Mouse (Mus musculus): ENCODE results near the gene Gnaq.

The Gnaq gene

GRCm38 (mm10) chr19:16366465-16367063 lies 233.9 kb downstream of the Gnaq start:
- no peak for DNase-seq (ENCODE audit: low read depth, low spot score)

GRCm38 (mm10) chr19:16367218-16367617 lies 234.6 kb downstream of the Gnaq start:
- no peak for DNase-seq (ENCODE audit: low read depth, low spot score)

- DNase-seq (ENCODE audit: low read depth, low spot score), result no peak
Observed at GRCm38 (mm10) chr19:16371680-16372079, 239.0 kb downstream of the Gnaq start.

DNA sequence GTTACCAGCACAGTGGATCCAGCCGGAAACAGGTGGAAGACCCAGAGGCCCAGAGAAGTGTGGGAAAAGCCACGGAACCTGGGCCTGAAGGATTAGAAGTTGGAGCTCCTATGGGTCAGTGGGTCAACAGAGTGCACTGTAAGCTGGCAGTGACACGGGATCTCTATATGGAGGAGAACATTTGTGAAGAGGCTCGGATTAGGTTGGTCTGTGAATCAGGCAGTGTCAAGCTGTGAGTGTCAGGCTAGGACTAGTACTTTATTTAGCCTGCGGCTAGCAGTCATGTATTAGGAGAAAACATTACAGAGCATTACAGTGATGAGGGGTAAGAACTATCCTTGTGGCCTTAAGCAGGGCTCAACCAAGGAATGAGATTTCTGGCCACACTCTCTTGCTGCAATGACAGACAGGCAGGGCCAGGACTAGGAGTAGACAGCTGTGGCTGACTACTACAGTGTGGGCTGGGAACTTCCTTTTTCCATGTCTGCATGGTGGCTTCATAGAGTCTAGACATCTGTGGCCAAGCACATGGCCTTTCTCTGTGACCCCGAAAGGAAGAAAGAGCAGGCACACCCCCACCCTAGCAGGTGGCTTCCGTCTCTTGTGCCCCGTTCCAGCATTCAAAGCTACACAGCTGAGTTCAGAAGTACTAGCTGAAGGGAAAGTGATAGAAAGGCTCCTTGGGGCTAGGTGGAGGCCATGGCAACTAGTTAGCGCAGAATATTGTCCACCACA lies 240.3 kb downstream of the Gnaq start:
- DNase-seq (ENCODE audit: low read depth, low spot score), result no peak

DNA sequence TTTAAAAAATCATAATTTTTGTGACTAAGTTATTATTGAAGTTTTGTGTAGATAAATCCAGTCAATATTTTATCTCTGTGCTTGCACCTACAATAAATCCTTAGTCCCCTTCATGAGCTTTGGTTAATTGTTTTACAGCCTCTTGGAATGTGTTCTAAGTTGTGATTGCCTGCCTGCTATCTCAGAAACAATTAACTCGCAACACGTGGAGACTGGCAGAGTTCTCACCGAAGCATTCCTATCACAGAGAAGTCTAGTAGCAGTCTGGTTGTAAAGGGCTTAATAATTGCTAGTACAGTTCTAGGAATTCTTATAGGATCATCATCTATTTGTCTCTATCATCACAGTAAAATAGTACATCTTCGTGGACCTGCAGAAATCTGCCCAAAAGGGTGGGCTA lies 243.2 kb downstream of the Gnaq start:
- no peak for DNase-seq (ENCODE audit: low read depth, low spot score)

GRCm38 (mm10) chr19:16378565-16378964 lies 245.9 kb downstream of the Gnaq start:
- no peak for DNase-seq (ENCODE audit: low read depth, low spot score)

DNA sequence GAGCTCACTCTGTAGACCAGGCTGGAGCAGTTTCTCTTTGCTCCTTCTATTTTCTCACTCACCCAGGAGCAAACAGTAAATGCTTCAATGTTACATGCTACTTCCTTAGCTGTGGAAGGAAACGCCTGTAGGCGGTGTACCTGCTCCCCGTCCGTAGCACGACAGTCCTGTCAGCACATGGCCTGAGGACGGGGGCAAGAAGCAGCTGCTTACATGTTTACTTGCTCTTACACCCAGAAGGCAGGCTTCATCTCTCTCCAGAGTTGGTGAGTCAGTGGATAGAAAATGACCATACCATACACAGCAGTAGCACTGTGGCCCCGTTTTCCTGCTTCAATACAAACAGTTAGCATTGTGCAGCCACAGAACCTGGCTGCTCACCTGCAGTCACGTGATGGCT lies 247.1 kb downstream of the Gnaq start:
- DNase-seq (ENCODE audit: low read depth, low spot score), result no peak

DNA sequence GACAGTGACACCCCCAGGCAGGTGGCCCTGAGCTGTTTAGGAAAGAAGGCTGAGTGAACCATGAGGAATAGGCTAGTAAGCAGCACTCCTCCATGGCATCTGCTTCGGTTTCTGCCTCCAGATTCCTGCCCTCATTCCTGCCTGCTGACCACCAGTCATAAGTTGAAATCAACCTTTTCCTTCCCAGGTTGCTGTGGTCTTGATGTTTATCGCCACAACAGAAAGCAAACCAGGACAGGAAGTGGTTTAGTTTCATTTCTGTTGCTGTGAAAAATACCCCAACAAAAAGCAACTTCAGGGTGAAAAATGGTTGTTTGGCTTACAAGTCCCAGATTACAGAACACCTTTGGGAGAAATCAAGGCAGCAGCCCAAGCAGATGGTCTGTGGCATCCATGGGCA lies 249.8 kb downstream of the Gnaq start:
- no peak for DNase-seq (ENCODE audit: low read depth, low spot score)

DNA sequence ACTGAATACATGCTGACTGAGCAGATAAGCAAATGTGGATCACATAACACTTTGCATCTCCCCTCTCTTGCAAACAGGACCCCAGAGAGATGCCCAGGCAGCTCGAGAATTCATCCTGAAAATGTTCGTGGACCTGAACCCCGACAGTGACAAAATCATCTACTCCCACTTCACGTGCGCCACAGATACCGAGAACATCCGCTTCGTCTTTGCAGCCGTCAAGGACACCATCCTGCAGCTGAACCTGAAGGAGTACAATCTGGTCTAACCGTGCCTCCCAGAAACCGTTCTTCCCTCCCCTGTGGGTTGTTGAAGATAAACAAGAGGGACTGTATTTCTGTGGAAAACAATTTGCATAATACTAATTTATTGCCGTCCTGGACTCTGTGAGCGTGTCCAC lies 250.5 kb downstream of the Gnaq start:
- DNase-seq (ENCODE audit: low read depth, low spot score), result no peak

DNA sequence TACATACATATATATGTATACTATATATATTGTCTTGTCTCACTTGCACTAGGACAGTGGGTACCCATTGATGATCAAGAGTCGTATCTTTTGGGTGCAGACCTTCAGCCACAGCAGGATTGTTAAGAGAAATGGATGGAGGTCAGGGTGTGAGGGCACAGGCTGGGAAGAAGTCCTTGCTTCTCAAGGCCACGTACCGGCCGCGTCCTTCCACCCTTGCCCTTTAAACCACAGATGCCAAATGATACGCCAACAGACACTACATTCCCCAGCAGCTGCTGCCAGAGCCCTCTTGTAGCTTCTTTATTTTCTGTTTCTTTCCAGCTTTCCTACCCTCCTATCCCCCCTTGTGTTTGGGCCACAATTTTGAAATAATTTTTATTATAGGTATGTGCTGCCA lies 251.5 kb downstream of the Gnaq start:
- DNase-seq (ENCODE audit: low read depth, low spot score), result no peak

- no peak for DNase-seq (ENCODE audit: low read depth, low spot score)
Observed at GRCm38 (mm10) chr19:16384957-16385356, 252.3 kb downstream of the Gnaq start.

- no peak for DNase-seq (ENCODE audit: low read depth, low spot score)
Observed at GRCm38 (mm10) chr19:16386514-16386913, 253.9 kb downstream of the Gnaq start.

DNA sequence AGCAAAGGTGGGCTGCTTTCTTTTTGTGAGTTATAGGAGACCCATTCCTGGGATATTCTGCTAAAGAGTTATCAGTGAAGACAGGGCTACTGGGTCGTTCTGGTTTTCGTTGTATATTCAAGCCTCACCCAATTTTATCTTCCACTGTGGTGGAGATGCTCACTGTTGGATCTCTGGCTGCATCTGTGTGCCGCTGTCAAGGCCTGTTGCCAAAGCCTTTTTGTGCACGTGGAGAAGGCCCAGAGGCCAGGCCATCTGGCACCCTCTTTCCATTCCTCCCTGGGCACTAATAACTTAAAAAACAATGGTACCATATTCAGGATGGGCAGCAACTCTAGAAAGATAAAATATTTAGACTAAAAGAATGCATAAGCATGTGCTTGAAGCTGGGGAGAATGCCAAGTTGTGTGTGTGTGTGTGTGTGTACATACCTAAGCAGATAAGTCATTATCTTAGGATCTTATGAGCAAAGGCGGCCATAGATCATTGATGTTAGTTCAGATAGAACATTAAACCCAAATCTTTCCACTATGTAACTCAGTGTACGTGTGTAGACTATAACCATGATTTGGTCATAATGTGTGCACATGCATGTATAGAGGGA lies 257.7 kb downstream of the Gnaq start:
- no peak for DNase-seq (ENCODE audit: low read depth, low spot score)

DNA sequence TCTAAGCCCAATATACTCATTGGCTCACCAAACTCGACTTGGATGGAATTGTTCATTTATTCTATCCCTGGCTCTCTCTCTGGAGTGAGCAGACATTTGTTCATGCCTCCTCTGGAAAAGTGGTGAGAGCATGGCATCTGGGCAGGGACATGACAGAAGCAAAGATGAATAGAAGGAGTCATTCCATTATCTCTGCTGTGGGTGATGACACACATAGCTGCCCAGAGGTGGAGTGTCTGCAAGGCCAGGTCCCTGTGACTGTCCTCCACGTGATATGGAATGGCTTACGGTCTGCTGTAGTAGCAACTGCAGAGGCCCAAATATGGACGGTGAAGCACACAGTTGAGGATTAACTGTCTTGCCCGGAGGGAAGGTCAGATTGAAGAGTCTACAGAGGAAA lies 261.8 kb downstream of the Gnaq start:
- DNase-seq (ENCODE audit: low read depth, low spot score), result no peak

DNA sequence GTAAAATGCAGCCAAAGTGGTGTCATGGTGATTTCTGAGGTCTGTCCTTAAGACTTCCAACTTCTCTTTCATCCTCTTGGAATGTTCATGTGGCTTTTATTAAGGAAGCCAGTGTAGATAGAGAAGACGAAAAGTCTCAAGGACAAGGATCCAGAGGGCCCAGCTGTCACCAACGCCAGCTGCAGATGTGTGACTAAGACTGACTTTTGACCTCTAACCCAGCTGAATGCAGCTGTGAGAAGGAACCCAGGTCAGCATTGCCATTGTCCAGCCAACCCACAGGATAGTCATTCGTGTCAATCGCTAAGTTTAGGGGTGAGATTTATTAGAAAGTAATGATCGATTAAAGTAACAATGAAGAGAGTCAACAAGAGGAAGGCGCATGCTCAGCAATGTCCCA lies 270.5 kb downstream of the Gnaq start:
- no peak for DNase-seq (ENCODE audit: low read depth, low spot score)

DNA sequence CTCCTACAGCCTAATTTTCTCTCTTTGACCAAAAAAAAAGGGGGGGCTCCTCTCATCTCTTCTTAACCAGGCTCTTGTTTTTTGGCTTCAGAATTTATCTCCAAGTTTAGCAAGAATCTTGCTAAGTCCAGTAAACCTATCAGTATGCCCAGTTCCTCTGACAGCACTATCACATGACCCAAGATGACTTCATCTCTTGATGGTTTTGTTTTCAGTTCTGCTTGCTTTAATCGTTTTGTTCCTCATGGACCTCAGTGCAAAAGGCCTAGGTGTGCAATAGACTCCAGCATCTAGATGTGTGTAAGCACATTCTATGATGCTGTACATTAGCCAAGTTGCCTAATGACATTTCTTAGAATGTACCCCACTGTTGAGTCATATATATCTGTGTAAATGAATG lies 275.1 kb downstream of the Gnaq start:
- DNase-seq (ENCODE audit: low read depth, low spot score), result no peak

GRCm38 (mm10) chr19:16411302-16411701 lies 278.7 kb downstream of the Gnaq start:
- no peak for DNase-seq (ENCODE audit: low read depth, low spot score)

GRCm38 (mm10) chr19:16418086-16418663 lies 285.5 kb downstream of the Gnaq start:
- DNase-seq (ENCODE audit: low read depth, low spot score), result no peak

DNA sequence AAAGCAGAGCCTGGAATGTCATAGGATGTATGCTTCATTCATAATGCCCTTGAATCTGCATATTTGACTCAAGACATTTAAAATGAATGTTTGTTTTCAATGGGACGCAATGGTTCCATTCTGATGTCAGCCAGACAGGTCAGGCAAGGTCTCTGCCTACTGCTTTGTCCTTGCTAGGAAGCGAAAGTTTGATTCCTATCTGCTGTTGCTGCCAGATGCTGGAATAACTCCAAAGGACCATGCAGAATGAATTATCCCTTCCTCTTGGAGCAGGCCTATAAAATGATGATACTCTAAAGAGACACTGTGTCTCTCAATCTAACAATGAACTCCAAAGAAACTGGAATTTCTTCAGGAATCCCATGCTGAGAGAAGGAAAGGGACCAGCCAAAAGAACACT lies 293.0 kb downstream of the Gnaq start:
- DNase-seq (ENCODE audit: low read depth, low spot score), result no peak

DNA sequence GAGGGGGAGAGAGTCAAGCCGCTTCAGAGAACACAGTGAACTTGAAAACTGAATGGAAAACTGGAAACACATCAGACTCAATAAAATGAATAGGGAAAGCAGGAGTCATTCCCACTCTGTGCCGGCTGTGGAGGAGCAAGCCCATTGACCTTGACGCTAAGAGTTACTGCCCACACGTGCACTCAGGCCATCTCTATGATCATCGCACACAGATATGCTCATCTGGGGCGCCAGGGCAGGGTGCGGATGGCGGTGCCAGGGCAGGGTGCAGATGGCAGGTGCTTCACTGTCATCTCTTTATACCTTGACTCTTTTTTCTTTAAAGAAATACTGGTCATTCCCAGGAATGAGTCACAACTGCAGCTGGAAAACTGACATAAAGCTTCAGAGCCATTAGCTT lies 298.7 kb downstream of the Gnaq start:
- DNase-seq (ENCODE audit: low read depth, low spot score), result no peak

DNA sequence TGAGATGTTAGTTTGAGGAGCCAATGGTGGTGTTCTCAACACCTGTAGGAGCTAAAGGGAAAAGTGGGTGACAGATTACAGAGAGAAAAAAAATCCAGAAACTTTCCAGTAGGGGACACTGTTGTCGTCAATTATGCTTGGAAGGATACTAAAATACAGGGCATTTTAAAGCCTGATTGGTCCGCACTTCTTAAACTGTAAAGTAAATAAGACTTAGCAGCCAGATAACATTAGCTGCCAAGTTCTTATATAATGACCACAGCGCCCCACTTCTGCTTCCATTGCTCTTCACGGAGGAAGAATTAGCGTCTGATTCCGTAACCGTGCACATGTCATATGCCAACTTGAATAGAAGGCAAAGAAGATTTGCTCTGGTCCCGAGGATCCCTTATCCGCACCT lies 302.2 kb downstream of the Gnaq start:
- peak; percentile 32 for DNase-seq (ENCODE audit: low read depth, low spot score)

DNA sequence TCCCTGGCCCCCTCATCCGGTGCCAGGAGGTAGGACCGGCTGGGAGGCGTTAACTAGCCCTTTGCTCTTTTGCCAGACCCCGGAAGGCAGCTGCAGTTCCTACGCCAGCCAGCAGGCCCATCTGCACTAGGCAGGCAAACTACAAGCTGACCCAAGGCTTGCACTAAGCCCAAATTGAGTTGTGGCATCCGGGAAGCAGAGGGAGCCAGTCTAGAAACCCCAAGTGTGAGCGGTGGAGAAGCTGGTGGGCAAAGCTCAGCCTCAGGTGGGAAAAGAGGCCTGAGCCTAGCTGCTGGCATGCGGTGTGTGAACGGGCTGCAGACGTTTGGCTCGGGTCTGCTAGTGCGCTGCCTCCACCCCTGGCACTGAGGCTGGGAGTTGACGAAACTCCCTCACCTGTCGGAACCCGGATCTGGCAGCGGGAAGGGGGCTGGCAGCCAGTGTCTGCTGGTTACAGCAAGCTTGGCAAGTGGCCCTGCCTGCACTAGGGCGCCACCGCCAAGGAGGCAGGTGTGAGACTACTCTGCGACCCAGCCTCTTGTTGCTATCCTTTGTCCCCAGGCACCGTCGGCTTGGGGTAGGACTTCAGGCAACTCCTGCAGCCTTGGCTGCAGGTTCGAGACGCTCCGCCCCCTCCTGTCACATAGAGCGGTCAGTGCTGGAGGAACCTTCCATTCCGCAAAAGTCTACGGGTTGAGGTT lies 303.1 kb downstream of the Gnaq start, which contains the start of gene Gna14:
Gene Gna14 (plus strand): TSS at position 232 of the 701 bp plus-strand sequence.
- DNase-seq (ENCODE audit: low read depth, low spot score), result peak; percentile 82
